Mouse (Mus musculus) MEL (cell line): ENCODE measurements around the gene Pde6c.

ENCODE experiments used
- CTCF ChIP-seq, 3 experiments: IDR thresholded peaks in 2 of 3; conservative IDR thresholded peaks in 1 of 3; 2 replicates each; pipeline ENCODE4 v1.5.1; 2011 to 2012; ENCODE audit warnings: low read length in 3 of 3, low read depth in 2 of 3, mild to moderate bottlenecking in 2 of 3, improper control_type of control experiment in 1 of 3, inconsistent platforms in 1 of 3, mixed read lengths in 1 of 3, moderate library complexity in 1 of 3; ENCODE audit not compliant: control insufficient read depth in 1 of 3, insufficient read depth in 1 of 3, poor library complexity in 1 of 3, severe bottlenecking in 1 of 3
- HCFC1 ChIP-seq: IDR thresholded peaks from 2 replicates; pipeline ENCODE4 v1.6.1; 2012; ENCODE audit warnings: low read depth, mild to moderate bottlenecking, inconsistent platforms, low read length, improper control_type of control experiment, moderate library complexity

DNA sequence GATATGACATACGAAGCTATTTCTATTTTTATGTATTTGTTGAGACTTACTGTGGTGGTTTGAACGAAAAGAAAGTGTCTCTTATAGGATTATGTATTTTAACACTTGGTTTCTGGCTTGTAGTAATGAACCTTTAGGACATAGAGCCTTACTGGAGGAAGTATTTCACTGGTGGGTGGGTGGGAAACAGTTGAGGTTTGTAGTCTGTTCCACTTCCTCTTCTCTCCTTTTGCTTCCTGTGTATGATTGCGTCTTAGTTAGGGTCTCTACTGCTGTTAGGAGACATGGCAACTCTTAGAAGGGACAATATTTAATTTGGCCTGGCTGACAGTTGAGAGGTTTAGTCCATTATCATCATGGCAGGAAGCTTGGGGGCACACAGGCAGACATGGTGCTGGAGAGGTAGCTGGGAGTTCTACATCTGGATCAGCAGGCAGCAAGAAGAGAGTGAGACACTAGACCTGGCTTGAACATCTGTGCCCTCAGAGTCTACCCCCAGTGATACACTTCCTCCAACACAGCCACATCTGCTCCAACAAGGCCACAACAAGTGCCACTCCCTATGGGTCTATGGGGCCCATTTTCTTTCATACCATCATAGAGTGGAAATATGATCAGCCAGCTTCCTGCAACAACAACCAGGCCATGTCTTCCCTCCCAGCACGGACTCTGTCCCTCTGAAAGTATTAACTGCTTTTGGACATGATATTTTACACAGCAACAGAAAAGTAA lies 11.1 kb downstream of the Pde6c start:
- TF ChIP-seq CTCF (IDR thresholded peaks at IDR 0.05 in 2 of 3, conservative IDR thresholded peaks at IDR 0.05 in 1 of 3; ENCODE audit: control insufficient read depth in 1 of 3, insufficient read depth in 1 of 3, low read depth in 2 of 3, low read length in 3 of 3, poor library complexity in 1 of 3, severe bottlenecking in 1 of 3) (no peak), HCFC1 (no peak)
